37 mouse cellular contexts compared by ENCODE assay signal in the genomic region with DNA sequence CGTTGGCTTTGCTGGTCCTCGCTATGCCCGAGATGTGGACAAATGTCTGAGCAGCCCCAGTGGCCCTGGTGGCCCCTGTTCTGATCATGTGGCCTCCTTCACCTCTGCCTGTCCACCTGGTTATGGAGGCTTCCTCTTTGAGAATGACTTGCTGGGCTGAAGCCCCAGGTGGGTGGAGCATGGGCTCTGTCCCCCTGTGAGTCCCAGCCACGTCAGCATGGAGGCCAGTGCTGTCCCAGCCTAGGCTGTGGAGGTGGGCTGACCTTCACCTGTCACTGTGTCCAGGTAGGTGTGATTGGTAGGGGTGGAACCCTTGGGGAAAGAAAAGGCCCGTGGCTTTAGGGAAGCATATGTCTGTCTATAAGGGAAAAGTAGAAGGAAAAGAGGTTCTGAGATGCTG. TPM values are rescaled to one million over a fixed set of nuclear protein-coding genes. Genes with fewer than 3 reads are reported as not detected.
"Had no signal": no experiment of that assay in that cellular context is flagged by ENCODE, and none has a peak within 500 bp of the region (broad histone marks: within the 10 kb centered on the region; RNA-seq: fewer than 3 reads in every experiment).

No protein-coding gene starts in this region.

- H3K36me3 ChIP-seq: heart, embryonic 10.5 days; heart, embryonic 12.5 days; hindbrain, embryonic 10.5 days; hindbrain, embryonic 12.5 days; kidney, embryonic 15.5 days; limb, embryonic 13.5 days; limb, embryonic 15.5 days; liver, embryonic 12.5 days had no signal

- DNase-seq: gastrocnemius, adult 2 months; gastrocnemius, postnatal 10 days; gastrocnemius, postnatal 25 days; heart, adult 2 months; heart, postnatal 10 days; heart, postnatal 4 days; kidney, adult 18-20 months; kidney, adult 8-10 months; kidney, postnatal 10 days; kidney, postnatal 25 days; kidney, postnatal 4 days had no signal

- H3K9me3 ChIP-seq: heart, embryonic 10.5 days; heart, embryonic 12.5 days; hindbrain, embryonic 10.5 days; hindbrain, embryonic 12.5 days; kidney, embryonic 15.5 days; limb, embryonic 13.5 days; limb, embryonic 15.5 days; liver, embryonic 12.5 days had no signal

- H3K27ac ChIP-seq: heart, adult 2 months; hindbrain, embryonic 10.5 days; hindbrain, embryonic 12.5 days; hindbrain, embryonic 14.5 days; kidney, embryonic 15.5 days; layer of hippocampus, adult 2 months; left cerebral cortex, adult 2 months; limb, embryonic 13.5 days; limb, embryonic 15.5 days; liver, embryonic 12.5 days; liver, embryonic 14.5 days had no signal

- H3K4me3 ChIP-seq: heart, adult 2 months; liver, embryonic 12.5 days had no signal

- H3K9ac ChIP-seq: hindbrain, embryonic 12.5 days; hindbrain, embryonic 14.5 days; liver, embryonic 12.5 days; liver, embryonic 14.5 days had no signal

RNA-seq across cellular contexts. Expression of gene Olfr1358, which starts 30.4 kb away (rescaled TPM):
- total RNA-seq: gastrocnemius, adult 2 months; gastrocnemius, postnatal 10 days; gastrocnemius, postnatal 25 days; gastrocnemius, postnatal 4 days; granulocyte monocyte progenitor cell, adult 5-6 weeks; heart, adult 2 months; heart, postnatal 10 days; heart, postnatal 25 days; heart, postnatal 4 days; layer of hippocampus, adult 2 months; layer of hippocampus, postnatal 10 days; layer of hippocampus, postnatal 25 days; left cerebral cortex, adult 2 months; left cerebral cortex, postnatal 14 days; left cerebral cortex, postnatal 36 days; liver, adult 2 months had no signal
- polyA plus RNA-seq: frontal cortex, adult 2 months; heart, adult 2 months; heart, embryonic 10.5 days; heart, embryonic 12.5 days; heart, embryonic 14.5 days; heart, embryonic 16.5 days; hindbrain, embryonic 10.5 days; hindbrain, embryonic 12.5 days; hindbrain, embryonic 14.5 days; hindbrain, embryonic 16.5 days; inflammation-experienced regulatory T-cells, adult 6 months; intestine, postnatal 0 days; kidney, embryonic 15.5 days; limb, embryonic 13.5 days; limb, embryonic 15.5 days; liver, adult 2 months; liver, embryonic 12.5 days; liver, embryonic 14.5 days had no signal
